Mouse (Mus musculus) lung, embryonic 16.5 days (tissue): ENCODE data around the gene Zfp248. TPM values are rescaled to one million over a fixed set of nuclear protein-coding genes. Genes with fewer than 3 reads are reported as not detected.
A peak's percentile ranks its signal among the peaks of the same experiment; 100 is the strongest.

ENCODE experiments used
- ATAC-seq: fragments of 200-750 bp; cut with Nextera tagmentation; 2 replicates; pipeline ENCODE4 v1.8.0; 2017; ENCODE audit warnings: low read depth, mild to moderate bottlenecking, moderate library complexity
- H3K27ac ChIP-seq: fragments of 300-500 bp; sonication (generic); 2 replicates; pipeline ENCODE4 v1.5.1; 2014; ENCODE audit warnings: mild to moderate bottlenecking, control low read depth, low read length
- H3K27me3 ChIP-seq: fragments of 300-500 bp; sonication (generic); 2 replicates; pipeline ENCODE4 v1.6.1; 2014; ENCODE audit warnings: low read depth, low read length, mixed read lengths; ENCODE audit not compliant: control insufficient read depth, insufficient read depth
- H3K36me3 ChIP-seq: fragments of 300-500 bp; sonication (generic); 2 replicates; pipeline ENCODE4 v1.6.1; 2014; ENCODE audit warnings: low read length; ENCODE audit not compliant: control insufficient read depth, insufficient read depth
- H3K4me1 ChIP-seq: fragments of 300-500 bp; sonication (generic); replicated peaks from 2 replicates; pipeline ENCODE4 v1.6.1; 2014; ENCODE audit warnings: low read length, mixed read lengths; ENCODE audit not compliant: control insufficient read depth, insufficient read depth
- H3K4me2 ChIP-seq: fragments of 300-500 bp; sonication (generic); 2 replicates; pipeline ENCODE4 v1.6.1; 2014; ENCODE audit warnings: low read depth, low read length, control low read depth
- H3K4me3 ChIP-seq: fragments of 300-500 bp; sonication (generic); 2 replicates; pipeline ENCODE4 v1.5.1; 2014; ENCODE audit warnings: mild to moderate bottlenecking, low read length, control low read depth
- H3K9ac ChIP-seq: fragments of 300-500 bp; sonication (generic); 2 replicates; pipeline ENCODE4 v1.6.1; 2014; ENCODE audit warnings: low read length, control low read depth
- H3K9me3 ChIP-seq: fragments of 300-500 bp; sonication (generic); 2 replicates; pipeline ENCODE4 v1.6.1; 2016; ENCODE audit warnings: low read length; ENCODE audit not compliant: control insufficient read depth
- WGBS: fragments of 180-500 bp; shearing (Covaris S2); extraction: QIAGEN DNeasy Blood & Tissue Kit; methylation state at CpG from one replicate; pipeline ENCODE4 v1.1.7; 2014; 5-methylcytosine and 5-hydroxymethylcytosine counted together
- microRNA-seq: library from miRNA; unstranded; fragments of <30 nt; microRNA quantifications from one replicate; pipeline ENCODE4, GENCODE M21; 2016
- polyA plus RNA-seq: library from polyadenylated mRNA; unstranded; fragments of >200 nt; fragmentation: Nextera tagmentation; extraction: Ambion mirVana; gene quantifications from 2 replicates; pipeline ENCODE4 v1.2.1, GENCODE M21; 2015

The Zfp248 gene
- polyA plus RNA-seq, 1 experiment from 2014 or later: 7.6 TPM

- H3K4me1 ChIP-seq: no peaks in the 10 kb centered on the region
- H3K4me2 ChIP-seq: no peak overlapping the region
- H3K36me3 ChIP-seq: peaks cover 15% of the 10 kb centered on the region
- no peak overlapping the region for H3K4me3 ChIP-seq
- ATAC-seq: no peak
- WGBS: 40% methylated on average over 3 of the region's 3 CpGs
- H3K9ac ChIP-seq: no peak overlapping the region
- no peaks in the 10 kb centered on the region for H3K9me3 ChIP-seq
- no peaks in the 10 kb centered on the region; the same call in 1 of the 2 replicates for H3K27me3 ChIP-seq
- H3K27ac ChIP-seq: no peak overlapping the region
These were observed 74.7 kb downstream of the Zfp248 start for GRCm38 (mm10) chr6:118380630-118381029.

- peak overlapping the region; percentile 35; the same call in 1 of the 2 replicates for H3K4me2 ChIP-seq
- 27% methylated on average over 20 of the region's 20 CpGs for WGBS
- H3K36me3 ChIP-seq: peaks cover 11% of the 10 kb centered on the region
These were observed 75.7 kb downstream of the Zfp248 start for GRCm38 (mm10) chr6:118379451-118380167.

DNA sequence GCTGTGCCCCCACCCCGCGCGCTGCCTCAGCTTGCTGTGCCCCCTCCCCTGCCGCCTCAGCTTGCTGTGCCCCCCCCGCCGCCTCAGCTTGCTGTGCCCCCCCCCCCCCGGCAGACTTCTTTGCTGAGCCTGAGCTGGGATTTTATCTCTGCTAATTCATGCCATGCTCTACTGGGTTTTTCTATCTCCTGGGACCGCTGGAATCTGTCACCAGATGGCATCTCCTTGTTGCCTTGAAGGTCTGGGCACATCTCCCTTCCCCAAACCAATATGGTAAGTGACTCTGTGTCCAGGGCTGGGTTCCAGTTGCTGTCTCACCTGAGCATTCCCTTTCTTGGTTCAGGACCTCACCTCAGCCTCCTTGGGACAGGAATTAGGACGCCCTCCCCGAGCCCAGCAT is 77.7 kb downstream of the Zfp248 start:
- H3K4me3 ChIP-seq: no peak overlapping the region
- no peaks in the 10 kb centered on the region for H3K36me3 ChIP-seq
- no peak overlapping the region for H3K4me2 ChIP-seq
- no peak overlapping the region for H3K27ac ChIP-seq
- WGBS: 48% methylated on average over 7 of the region's 10 CpGs
- H3K9me3 ChIP-seq: no peaks in the 10 kb centered on the region
- no peaks in the 10 kb centered on the region for H3K4me1 ChIP-seq
- no peak for ATAC-seq
- no peak overlapping the region for H3K9ac ChIP-seq
- H3K27me3 ChIP-seq: peaks cover 2% of the 10 kb centered on the region; the same call in 1 of the 2 replicates

More at GRCm38 (mm10) chr6:118379451-118380167, 75.7 kb downstream of the Zfp248 start:
- no peaks in the 10 kb centered on the region for H3K4me1 ChIP-seq
- no peak overlapping the region for H3K4me3 ChIP-seq
- no peak overlapping the region for H3K9ac ChIP-seq
- no peaks in the 10 kb centered on the region for H3K9me3 ChIP-seq
- peaks cover 2% of the 10 kb centered on the region; the same call in 1 of the 2 replicates for H3K27me3 ChIP-seq
- no peak overlapping the region for H3K27ac ChIP-seq
- ATAC-seq: peak; percentile 61; the same call in 1 of the 2 replicates

Small RNA genes lying within 50 kb of the gene (microRNA-seq; reads per million reads assigned to microRNA genes)
- gene Gm25953: not detected

Other genes starting within 250 kb of the Zfp248 start
- gene Bms1, start 36.1 kb downstream of the Zfp248 start, polyA plus RNA-seq: 31.6 and 35.2 TPM in 2 replicates
- gene Zfp9, start 23.8 kb upstream of the Zfp248 start, polyA plus RNA-seq: 9.0 and 9.6 TPM in 2 replicates
- gene Ankrd26, start 106.7 kb upstream of the Zfp248 start, polyA plus RNA-seq: 11.4 and 12.6 TPM in 2 replicates